Mouse (Mus musculus) megakaryocyte, embryonic 14.5 days (primary cell): ENCODE data around the gene Trim28. TPM values are rescaled to one million over a fixed set of nuclear protein-coding genes. Genes with fewer than 3 reads are reported as not detected.

Source experiments
- H3K27me3 ChIP-seq: replicated peaks from 2 replicates; pipeline ENCODE3; 2012; ENCODE audit warnings: inconsistent platforms
- H3K36me3 ChIP-seq: replicated peaks from 2 replicates; pipeline ENCODE3; 2012; ENCODE audit warnings: low read length, inconsistent platforms, mixed read lengths
- H3K4me1 ChIP-seq: 2 replicates; pipeline ENCODE4 v1.6.1; 2012; ENCODE audit warnings: inconsistent platforms
- H3K4me3 ChIP-seq: replicated peaks from 2 replicates; pipeline ENCODE3; 2012; ENCODE audit warnings: moderate library complexity, mild to moderate bottlenecking, inconsistent platforms
- H3K9me3 ChIP-seq: 2 replicates; pipeline ENCODE4 v1.6.1; 2012; ENCODE audit warnings: inconsistent platforms
- FLI1 ChIP-seq: IDR thresholded peaks from 2 replicates; pipeline ENCODE4 v1.6.1; 2012; ENCODE audit warnings: low read length, inconsistent platforms, mixed read lengths
- GATA1 ChIP-seq: IDR thresholded peaks from 3 replicates; pipeline ENCODE4 v1.6.1; 2012; ENCODE audit warnings: mixed read lengths, low read length, inconsistent platforms, borderline replicate concordance
- polyA plus RNA-seq: library from polyadenylated mRNA; stranded (reverse); fragments of >175 nt; gene quantifications from 2 replicates; pipeline ENCODE4 v1.2.3, GENCODE M21; 2012; ENCODE audit warnings: low replicate concordance; ENCODE audit not compliant: insufficient read depth

The Trim28 gene
- polyA plus RNA-seq, 1 experiment: 236 TPM

GRCm38 (mm10) chr7:13010005-13010908 is 11.3 kb downstream of the Trim28 start, which contains the start of gene Zbtb45:
TSS of gene Zbtb45 (minus strand) at chr7:13010034.
- H3K4me3 ChIP-seq: peak within 1 kb of the TSS; percentile 91
- TF ChIP-seq FLI1: no peak
- no peak for TF ChIP-seq GATA1
- no peaks in the 10 kb centered on the region for H3K9me3 ChIP-seq
- no peaks in the 10 kb centered on the region for H3K27me3 ChIP-seq
- H3K4me1 ChIP-seq: peaks cover 51% of the 10 kb centered on the region
- H3K36me3 ChIP-seq: peaks cover 31% of the 10 kb centered on the region

GRCm38 (mm10) chr7:13013671-13014070 is 14.8 kb downstream of the Trim28 start:
- H3K4me1 ChIP-seq: peaks cover 35% of the 10 kb centered on the region
- no peaks in the 10 kb centered on the region for H3K36me3 ChIP-seq
- no peak overlapping the region for H3K4me3 ChIP-seq
- TF ChIP-seq GATA1 (no peak), FLI1 (no peak)
- H3K27me3 ChIP-seq: no peaks in the 10 kb centered on the region
- H3K9me3 ChIP-seq: no peaks in the 10 kb centered on the region

GRCm38 (mm10) chr7:13014275-13014839 is 15.4 kb downstream of the Trim28 start:
- Histone ChIP-seq H3K4me3 (no peak overlapping the region), H3K4me1 (peaks cover 28% of the 10 kb centered on the region), H3K27me3 (no peaks in the 10 kb centered on the region), H3K9me3 (no peaks in the 10 kb centered on the region), H3K36me3 (no peaks in the 10 kb centered on the region)
- no peak for TF ChIP-seq GATA1
- no peak for TF ChIP-seq FLI1

- Histone ChIP-seq H3K9me3 (no peaks in the 10 kb centered on the region), H3K36me3 (no peaks in the 10 kb centered on the region), H3K27me3 (no peaks in the 10 kb centered on the region), H3K4me3 (no peak overlapping the region), H3K4me1 (peaks cover 24% of the 10 kb centered on the region)
- no peak for TF ChIP-seq GATA1
- TF ChIP-seq FLI1: no peak
Measured at GRCm38 (mm10) chr7:13015217-13015616, 16.3 kb downstream of the Trim28 start.

GRCm38 (mm10) chr7:13022773-13023535 is 24.0 kb downstream of the Trim28 start:
- H3K4me1 ChIP-seq: peaks cover 40% of the 10 kb centered on the region
- no peaks in the 10 kb centered on the region for H3K9me3 ChIP-seq
- no peaks in the 10 kb centered on the region for H3K27me3 ChIP-seq
- peaks cover 26% of the 10 kb centered on the region for H3K36me3 ChIP-seq
- peak overlapping the region; percentile 99 for H3K4me3 ChIP-seq
- TF ChIP-seq GATA1 (no peak), FLI1 (no peak)

GRCm38 (mm10) chr7:13023928-13024731 is 25.2 kb downstream of the Trim28 start:
- peaks cover 38% of the 10 kb centered on the region for H3K36me3 ChIP-seq

GRCm38 (mm10) chr7:13024805-13025204 is 25.9 kb downstream of the Trim28 start:
- no peaks in the 10 kb centered on the region for H3K9me3 ChIP-seq
- H3K36me3 ChIP-seq: peaks cover 44% of the 10 kb centered on the region
- H3K27me3 ChIP-seq: no peaks in the 10 kb centered on the region
- peak overlapping the region; percentile 99 for H3K4me3 ChIP-seq
- TF ChIP-seq GATA1 (no peak), FLI1 (no peak)
- H3K4me1 ChIP-seq: peaks cover 54% of the 10 kb centered on the region

More at GRCm38 (mm10) chr7:13023928-13024731, 25.2 kb downstream of the Trim28 start:
- no peak for TF ChIP-seq FLI1
- no peaks in the 10 kb centered on the region for H3K9me3 ChIP-seq
- peak overlapping the region; percentile 99 for H3K4me3 ChIP-seq
- H3K4me1 ChIP-seq: peaks cover 48% of the 10 kb centered on the region
- H3K27me3 ChIP-seq: no peaks in the 10 kb centered on the region

- Histone ChIP-seq H3K27me3 (no peaks in the 10 kb centered on the region), H3K4me1 (peaks cover 61% of the 10 kb centered on the region), H3K4me3 (peak overlapping the region; percentile 99), H3K36me3 (peaks cover 52% of the 10 kb centered on the region), H3K9me3 (no peaks in the 10 kb centered on the region)
- TF ChIP-seq GATA1 (no peak), FLI1 (no peak)
Measured at GRCm38 (mm10) chr7:13025511-13026112, 26.7 kb downstream of the Trim28 start.

- Histone ChIP-seq H3K4me3 (no peak overlapping the region), H3K4me1 (peaks cover 70% of the 10 kb centered on the region), H3K36me3 (peaks cover 85% of the 10 kb centered on the region), H3K27me3 (no peaks in the 10 kb centered on the region), H3K9me3 (no peaks in the 10 kb centered on the region)
- TF ChIP-seq GATA1 (no peak), FLI1 (no peak)
Measured at GRCm38 (mm10) chr7:13028986-13029385, 30.1 kb downstream of the Trim28 start.
